Mouse (Mus musculus) granulocyte monocyte progenitor cell, adult 5-6 weeks (primary cell): ENCODE measurements around the gene Syk. TPM values are rescaled to one million over a fixed set of nuclear protein-coding genes. Genes with fewer than 3 reads are reported as not detected.

ENCODE experiments used
- ATAC-seq: replicated peaks from 2 replicates; pipeline ENCODE4 v1.8.0; 2016; ENCODE audit warnings: mild to moderate bottlenecking, moderate TSS enrichment, inconsistent platforms; ENCODE audit not compliant: poor library complexity, severe bottlenecking
- total RNA-seq, 2 experiments: library from RNA; stranded (forward) in 1 of 2; stranded (reverse) in 1 of 2; fragments of 200-712, 200-1000 nt in 1 of 2; fragments of >200 nt in 1 of 2; fragmentation: Nextera tagmentation in 1 of 2; gene quantifications; 2 replicates each; pipeline ENCODE4 v1.2.3; 2014 to 2017

The Syk gene
- total RNA-seq, 2 experiments from 2014 or later = 60.0 to 70.9 TPM

DNA sequence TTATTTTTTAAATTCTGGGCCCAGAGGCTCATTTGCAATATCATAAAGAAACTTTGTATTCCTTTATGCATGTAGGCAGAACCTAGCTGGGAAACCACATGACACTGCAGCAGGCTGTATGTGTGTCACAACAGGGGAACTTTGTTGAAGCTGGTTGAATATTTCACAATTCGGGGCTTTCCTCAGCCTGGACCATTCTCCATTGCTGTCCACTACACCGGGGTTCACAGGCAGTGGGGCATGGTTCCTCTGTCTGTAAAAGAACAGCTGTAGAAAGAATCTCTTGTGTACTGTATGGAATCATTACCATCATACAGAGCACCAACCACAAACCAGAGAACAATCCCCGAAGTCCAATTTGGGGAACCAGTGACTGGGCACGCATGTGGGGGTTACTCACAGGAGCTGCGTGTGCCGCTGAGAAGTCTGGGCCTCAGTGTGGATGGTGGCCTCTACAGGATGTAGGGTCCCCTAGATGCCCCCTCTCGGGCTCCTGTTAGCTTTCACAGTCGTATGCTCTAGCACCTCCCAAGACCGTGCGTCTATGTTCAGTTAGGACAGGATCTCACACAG lies 53.3 kb downstream of the Syk start:
- ATAC-seq = peak; percentile 95

DNA sequence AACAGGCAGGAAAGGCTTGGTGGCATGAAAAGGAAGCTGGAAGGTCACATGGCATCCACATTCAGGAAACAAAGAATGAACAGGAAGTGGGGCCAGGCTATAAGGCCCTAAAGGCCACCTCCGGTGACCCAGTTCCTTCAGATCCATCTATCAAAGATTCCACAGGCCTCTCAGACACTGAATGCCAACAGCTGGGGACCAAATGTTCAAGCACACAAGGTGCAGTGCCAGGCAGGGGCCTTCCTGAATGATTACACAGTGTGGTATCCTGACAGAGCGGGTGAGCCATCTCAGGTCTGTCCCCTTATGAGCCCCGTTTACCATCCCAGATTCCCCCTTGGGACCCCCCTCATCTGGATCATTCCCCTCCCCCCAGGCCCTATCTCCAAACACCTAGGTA lies 63.6 kb downstream of the Syk start:
- no peak for ATAC-seq

DNA sequence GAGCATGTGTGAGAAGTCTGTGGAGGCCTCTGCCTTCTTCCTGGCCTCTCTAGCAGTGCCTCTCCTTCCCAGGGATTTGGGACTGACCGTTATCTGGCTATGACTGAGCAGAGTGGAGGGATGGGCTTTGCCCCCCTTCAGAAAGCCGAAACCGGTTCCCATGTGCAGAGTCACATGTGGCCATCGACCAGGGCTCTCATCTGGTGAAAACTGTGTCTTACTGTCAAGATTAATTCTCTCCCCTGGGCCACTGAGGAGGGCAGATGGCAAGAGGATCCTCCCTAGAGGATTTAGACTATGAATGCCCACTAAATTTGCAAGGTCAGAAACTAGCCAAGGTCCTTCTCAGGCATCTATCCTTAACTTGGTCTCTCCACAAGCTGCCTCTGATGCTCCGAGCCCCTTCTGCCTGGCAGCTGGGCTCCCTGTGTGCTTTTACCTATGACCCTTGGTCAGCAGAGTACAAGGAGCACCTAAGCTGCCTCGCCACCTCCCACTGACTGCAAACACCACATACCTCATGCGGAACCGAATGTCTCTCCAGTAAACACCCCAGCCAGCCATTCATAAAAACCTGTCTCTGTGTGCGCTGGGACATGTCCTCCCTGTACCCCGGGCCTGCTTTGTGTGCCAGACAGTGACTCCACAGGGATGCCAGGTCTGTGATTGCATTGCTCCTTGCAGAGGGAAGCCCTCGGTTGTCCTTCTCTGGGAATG lies 65.2 kb downstream of the Syk start:
- no peak for ATAC-seq

DNA sequence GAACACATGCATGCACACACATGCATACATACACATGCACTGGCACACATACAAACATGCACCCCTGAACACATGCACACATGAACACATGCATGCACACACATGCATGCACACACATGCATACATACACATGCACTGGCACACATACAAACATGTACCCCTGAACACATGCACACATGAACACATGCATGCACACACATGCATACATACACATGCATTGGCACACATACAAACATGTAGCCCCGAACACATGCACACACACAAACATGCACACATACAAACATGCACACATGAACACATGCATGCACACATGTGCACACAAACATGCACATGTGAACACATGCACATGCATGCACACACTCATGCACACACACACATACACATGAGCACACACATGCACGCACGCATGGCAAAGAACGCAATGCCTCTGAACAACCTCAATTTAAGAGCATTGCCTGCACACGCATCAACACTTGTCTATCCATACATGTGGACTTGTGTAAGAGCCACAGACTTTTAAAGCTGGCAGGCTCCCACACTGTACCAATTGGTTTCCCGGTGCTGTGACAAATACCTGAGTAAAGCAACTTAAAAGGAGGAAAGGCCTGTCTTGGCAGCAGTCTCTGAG lies 66.9 kb downstream of the Syk start:
- ATAC-seq = no peak

DNA sequence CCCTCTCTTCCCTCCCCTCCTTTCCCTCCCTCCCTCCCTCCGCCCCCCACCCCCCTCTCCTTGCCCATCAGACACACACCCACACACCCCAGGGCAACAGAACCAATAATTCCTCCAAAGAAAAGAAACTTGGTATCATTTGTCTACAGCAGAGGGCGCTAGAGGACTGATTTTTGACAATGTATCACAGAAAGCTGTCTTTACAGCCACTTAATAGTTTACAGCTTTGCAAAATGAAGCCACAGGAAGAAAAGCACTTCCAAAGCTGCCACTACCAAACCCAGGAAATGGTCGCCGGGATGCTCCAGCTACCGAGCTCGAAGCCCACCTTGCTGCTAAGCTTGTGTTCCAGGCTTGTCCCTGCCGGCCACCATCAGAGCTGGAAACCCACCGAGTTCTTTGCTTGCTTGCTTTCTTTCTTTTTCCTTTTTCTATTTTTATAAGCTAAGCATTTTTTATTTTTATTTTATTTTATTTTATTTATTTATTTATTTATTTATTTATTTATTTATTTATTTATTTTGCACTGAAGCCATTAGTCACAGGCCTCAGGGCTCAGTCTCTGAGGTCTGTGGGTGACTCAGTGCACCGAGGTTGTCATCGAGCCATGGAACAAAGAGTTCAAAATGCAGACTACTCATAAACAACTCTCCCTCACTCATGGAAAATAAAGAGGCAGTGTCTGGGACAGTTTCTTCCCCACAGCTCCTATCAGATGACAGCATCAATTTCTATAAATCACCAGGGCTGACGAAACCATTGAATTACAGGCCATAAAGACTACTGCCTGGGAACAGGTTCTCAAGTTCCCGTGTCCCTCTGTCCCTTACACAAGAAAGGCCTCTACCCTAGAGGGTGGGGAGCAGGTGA lies 68.6 kb downstream of the Syk start:
- peak; percentile 32; the same call in 1 of the 2 replicates for ATAC-seq

DNA sequence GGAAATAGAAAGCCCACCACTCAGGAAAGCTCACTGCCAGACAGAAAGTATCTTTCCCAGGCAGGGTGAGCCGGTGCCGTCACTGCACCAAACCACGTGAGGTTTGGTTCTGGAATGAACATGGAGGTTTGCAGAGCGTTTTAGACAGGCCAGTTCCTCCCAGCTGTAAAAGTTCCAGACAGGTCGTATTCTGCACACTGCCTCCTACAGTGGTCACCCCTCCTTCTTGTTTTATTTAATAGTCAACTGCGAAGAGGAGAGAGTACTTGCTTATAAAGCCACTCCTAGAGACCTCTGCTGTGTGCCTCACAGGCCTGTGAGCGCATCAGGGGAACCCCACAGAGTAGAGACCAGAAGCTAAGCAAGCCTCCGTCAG lies 69.3 kb downstream of the Syk start:
- ATAC-seq = no peak

DNA sequence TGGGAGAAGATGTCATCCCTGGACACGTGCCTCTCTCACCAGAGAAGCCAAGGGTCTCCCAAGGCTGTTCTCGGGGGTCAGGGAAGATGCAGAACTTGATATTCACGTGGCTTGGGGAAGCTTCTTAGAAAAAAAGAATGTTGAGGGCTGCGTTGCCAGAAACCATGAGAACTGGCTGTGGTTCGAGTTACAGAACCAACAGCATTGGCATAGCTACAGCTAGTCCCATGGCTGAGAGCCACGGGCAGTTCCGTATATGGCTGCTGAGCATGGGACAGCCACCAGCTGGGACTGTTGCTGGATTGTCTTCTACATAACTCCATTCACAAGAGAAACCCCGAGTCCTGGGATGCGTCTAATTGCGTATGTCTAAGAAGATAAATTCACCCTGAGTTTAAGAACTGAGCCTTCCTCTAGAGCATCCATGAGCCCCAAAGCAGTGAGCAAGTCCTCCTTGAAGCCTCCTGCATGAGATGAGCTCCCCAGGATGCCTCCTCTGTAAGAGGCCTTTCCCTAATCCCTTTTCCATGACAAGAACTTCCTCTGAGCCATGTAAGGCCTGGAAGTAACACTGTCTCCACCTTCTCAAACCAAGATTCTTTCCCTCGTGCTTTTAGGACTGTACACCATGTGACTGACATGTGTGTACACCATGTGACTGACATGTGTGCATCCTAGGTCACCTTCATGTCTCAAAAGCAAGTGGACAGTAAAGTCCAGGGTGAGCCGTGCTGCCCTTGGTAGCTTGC lies 71.3 kb downstream of the Syk start:
- ATAC-seq = no peak

DNA sequence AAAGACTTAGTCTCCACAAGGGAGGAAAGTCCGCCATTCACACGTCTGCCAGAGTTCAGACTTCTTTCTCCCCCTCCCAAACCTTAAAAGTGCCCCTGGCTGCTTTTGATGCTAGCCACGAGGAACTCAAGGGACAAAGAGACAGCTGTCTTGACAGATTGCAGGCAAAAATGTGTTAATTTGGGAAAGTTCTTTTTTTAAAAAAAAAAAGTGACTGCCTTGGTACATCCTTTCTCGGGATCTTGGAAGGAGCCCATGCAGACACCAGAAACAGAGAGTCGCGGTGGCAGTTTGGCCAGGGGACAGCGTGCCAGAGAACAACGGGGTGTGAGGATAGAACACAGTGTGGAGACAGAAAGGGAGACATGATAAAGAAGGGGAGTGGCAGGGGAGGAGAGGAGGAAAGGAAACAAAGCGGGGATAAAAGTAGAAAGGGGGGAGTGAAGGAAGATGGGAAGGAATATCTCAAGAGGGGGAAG lies 71.9 kb downstream of the Syk start:
- ATAC-seq = no peak

DNA sequence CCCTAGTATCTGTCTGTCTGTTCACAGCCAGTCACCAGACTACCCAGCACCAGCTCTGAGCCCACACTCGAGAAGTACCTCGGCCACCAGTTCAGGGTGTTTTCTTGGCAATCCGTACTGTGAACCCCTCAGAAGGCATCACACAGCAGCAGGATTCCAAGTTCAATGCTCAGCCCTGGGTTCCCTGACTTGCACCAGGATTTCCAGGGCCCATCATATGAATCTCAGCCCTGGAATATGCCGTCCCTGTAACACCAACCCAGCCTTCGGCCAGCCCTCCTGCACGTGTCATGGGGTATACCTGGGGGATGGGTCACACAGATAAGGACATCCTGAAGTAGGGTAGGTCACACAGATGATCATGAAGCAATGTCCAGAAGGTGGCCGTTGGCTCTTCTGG lies 75.0 kb downstream of the Syk start:
- ATAC-seq = no peak

DNA sequence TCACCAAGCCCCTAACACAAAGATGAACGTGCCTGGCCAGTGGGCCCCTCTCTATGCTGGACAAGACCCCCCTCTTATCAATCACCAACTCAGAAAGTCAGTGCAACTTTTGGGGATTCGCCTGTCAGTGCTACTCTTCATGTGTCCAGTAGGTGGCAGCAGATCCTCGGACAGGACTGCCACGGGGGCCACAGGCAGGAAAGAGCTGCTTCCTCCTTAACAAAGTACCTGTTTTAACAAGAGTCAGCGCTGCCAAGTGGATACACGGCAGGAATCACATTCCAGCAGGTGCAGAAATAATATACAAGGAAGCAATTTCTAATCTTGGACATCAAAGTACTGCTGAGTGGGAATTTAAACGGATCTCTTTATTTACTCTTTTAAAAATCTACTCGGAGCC lies 75.5 kb downstream of the Syk start:
- ATAC-seq = peak; percentile 90

DNA sequence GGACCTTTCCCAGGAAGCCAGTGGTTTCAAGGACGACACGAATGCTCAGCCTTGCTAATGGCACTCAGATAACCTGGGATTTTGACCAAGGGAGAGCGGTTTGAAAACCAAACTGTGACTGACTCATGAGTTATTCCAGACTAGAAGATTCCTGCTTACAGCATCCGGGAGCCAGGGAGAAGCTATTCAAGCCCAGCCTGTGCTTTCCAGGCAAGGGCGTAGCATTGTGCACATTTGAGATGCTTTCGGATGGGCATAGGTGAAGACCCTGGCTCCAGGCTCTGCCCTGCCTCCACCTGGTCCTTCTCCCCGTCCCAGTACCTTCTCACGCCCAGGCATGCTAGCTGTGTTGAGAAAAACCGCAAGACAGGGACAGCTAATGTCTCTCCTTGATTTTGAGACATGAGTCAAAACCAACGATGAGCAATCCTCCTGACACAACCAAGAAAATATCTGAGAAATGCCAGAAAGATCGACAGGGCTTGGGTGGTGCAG lies 76.2 kb downstream of the Syk start:
- no peak for ATAC-seq

DNA sequence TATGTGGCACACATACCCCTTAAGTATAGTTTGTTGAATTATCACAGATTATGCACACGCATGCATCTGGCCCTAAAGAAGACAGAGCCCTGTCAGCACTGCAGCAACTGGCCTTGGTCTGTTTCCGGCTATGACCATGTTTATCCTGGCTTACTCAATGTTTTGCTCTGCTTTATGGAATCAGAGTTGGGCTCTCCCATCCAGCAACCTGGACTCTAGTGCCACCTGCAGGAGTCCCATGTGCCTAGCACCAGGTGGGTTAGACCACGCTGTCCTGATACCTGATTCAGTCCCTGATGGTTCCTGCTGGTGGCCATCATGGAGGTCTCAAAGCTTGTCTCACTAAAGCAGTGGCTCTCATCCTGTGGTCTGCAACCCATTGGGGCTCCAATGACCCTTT lies 86.9 kb downstream of the Syk start:
- no peak for ATAC-seq

DNA sequence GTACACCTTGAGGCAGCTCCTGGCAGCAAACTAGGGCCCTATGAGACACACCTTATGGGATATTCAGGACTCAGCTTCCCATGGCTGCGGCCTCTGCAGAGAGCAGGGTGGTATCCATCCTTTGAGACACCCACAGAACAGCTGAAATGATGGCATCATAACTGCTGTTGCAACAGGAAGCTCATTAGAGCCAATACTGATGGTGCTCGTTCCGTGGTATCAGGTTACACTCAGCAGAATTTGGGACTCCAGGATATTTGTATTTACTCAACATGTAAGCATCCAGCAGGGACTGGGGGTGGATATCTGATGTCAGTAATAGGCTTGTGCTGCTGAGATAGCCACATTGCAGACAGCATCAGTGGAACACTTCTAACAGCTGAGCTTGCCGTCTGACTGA lies 90.3 kb downstream of the Syk start:
- peak; percentile 86 for ATAC-seq

DNA sequence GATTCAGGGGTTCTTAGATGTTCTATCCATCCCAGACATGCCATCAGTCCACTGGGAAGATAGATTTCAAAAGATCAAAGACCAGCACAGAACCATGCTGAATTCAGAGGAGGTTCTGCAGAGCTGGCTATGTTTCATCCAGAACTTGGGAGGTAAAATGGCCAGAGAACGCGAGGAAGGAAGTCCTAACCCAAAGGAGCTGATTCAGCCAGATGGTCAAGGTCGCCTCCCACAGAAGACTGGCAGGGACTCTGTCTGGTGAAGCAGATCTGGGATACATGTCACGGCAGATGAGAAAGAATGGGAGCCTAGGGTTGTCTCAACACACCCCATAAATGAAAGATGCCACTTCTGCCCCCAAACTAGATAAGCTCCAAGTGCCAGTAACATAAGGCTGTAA lies 90.9 kb downstream of the Syk start:
- no peak; the same call in 1 of the 2 replicates for ATAC-seq

DNA sequence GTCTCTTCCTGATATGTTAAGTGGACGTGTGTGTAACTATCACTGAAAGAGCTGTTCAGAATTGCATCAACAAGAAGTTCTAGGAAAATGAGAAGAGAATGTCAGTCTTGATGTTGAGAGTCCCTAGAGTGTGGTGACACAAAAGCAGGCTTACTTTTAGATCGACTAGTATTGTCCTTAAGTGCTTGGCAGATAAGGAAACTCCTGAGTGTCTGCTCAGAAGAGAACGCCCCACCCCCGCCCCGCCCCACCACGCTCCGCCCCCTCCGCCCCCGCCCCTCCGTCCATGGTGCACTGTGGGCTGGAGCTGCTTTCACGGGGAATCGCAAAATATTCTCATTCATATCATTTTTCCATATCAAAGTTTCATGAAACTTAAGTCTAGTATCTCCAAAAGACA lies 91.9 kb downstream of the Syk start:
- no peak for ATAC-seq

DNA sequence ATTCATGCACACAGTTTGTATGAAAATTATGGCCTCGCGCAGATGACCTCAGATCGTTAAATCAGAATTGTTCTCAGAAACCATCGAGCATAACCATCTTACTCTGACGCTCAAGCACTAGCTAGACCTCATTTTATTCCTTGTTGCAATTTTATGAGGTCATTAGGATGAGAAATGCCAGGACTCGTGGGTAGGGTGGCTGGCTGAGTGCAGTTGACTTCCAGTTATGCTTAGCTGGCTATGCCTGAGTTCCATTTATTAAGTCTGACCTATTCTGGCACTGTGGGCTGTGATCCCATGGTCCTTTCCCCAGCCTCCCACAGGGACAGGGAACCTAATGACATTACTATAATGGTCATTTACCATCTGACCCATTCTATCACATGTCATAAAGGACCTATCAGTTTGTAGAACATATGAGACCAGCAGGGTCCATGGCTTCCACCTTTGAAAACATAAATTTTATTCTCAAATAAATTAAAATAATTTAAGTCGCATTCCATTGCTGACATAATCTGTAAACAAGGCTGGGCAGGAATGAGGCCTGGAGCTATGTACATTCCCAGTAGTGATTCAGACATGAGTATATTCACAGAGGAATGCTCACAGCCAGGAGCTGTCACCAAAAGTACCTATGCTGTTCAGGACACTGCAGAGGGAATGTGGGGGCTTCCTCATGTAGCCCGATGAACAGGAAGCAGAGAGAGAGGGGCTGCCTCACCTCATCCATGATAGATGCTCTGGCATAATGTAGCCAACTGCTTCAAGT lies 92.7 kb downstream of the Syk start:
- no peak for ATAC-seq

DNA sequence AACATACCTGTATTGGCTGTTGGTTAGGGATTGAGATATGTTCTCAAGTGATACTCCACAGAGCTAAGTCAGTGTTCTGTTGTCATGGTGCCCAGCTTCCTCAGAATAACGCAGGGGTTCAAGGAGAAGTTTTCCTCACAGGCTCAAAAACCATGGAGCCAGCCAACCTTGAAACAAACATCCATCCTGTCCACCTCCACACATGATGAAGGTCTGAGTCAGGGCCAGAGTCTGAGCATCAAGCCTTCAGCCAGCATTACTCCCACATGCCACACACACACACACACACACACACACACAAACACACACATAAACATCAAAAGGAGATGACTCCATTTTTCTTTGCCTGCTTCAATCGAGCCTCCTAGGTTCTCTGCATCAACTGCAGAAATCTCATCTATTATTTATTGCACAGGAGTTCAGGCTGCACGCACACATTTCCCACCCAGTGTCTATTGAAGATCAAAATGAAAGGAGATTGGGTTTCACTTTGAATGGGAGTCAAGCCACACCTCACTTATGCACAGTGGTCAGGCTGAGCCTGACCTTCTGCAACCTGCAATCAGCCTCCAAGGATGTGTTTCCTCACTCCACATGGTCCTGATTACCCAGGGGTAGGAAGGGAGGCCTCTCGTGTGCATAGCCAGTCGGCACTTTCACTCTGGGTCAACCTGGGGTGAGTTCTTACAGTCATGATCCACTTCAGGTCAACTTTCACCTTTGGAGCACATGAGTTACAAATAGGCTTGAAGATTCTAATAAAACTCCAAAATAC lies 93.9 kb downstream of the Syk start:
- ATAC-seq = no peak

DNA sequence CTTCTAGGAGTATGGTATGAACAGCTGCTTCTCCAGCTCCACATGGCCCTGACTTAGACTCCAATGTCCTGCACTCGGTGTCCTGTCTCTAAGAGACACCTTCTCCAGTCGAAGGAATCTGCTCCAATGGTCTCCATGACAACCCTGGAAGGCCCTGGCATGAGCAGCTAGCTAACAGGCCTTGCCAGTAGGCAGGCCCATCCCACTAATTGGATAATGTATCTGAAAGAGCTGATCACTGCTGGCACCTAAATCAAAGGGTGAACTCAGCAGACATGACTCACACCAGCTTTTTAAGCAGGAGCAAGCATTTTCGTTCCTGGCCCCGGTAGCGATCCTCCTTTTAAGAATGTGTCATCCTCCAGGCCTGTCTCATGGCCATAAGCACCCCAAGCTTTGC lies 96.9 kb downstream of the Syk start:
- no peak for ATAC-seq

DNA sequence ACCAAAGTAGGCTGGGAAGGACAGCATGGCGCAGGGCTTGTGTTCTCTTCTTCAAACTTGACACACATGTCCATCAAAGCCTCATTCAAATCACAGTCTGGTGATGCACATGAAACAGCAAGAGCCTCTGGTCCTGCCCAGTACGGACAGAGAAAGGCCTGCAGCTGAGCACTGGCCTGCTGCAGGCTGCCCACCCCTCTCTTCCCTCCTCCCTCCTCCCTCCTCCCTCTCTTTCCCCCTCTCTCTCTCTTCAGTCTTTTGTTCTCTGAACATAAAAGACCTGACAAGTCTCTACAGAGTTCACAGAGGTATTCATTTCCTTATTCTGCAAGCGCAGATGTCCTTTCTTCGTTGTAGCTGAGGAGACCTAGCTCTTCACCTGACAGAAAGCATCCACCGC lies 99.1 kb downstream of the Syk start:
- ATAC-seq = no peak
